Mouse (Mus musculus): ENCODE measurements around the gene Cpz.

GRCm38 (mm10) chr5:35552838-35553539 lies 27.5 kb upstream of the Cpz start:
- TF ChIP-seq CTCF (IDR thresholded peaks at IDR 0.05; ENCODE audit: borderline replicate concordance, control insufficient read depth, extremely low read depth, insufficient read depth, low read length, poor library complexity) (no peak), POLR2A (IDR thresholded peaks at IDR 0.05; ENCODE audit: control insufficient read depth, extremely low read depth, insufficient read depth, low read length, poor library complexity) (no peak)
